Mouse (Mus musculus): ENCODE measurements around the gene Krtap4-6. TPM values are rescaled to one million over a fixed set of nuclear protein-coding genes. Genes with fewer than 3 reads are reported as not detected.
"Not testable (repeated sequence)": the region's sequence is repeated elsewhere in the genome, so short reads cannot be mapped to it uniquely, and the experiment has no call there.

Krtap4-6 gene
- polyA plus RNA-seq (2012): not detected in 2 replicates

GRCm38 (mm10) chr11:99665860-99666259, at the start of gene Krtap4-6:
Gene Krtap4-6, minus strand, starts transcription at chr11:99665960.
- H3K4me1 ChIP-seq (ENCODE audit: control insufficient read depth): no peaks in the 10 kb centered on the region
- peaks cover 8% of the 10 kb centered on the region; the same call in 1 of the 2 replicates for H3K9me3 ChIP-seq (ENCODE audit: control insufficient read depth, low read length)
- no peaks in the 10 kb centered on the region for H3K36me3 ChIP-seq (ENCODE audit: control insufficient read depth)
- H3K4me3 ChIP-seq (replicated peaks): no peak within 1 kb of the TSS
- TF ChIP-seq GATA1 (IDR thresholded peaks at IDR 0.05; ENCODE audit: low read length): no peak
- TF ChIP-seq TAL1 (IDR thresholded peaks at IDR 0.05; ENCODE audit: low read length): no peak
- H3K27me3 ChIP-seq (ENCODE audit: control insufficient read depth): no peaks in the 10 kb centered on the region

GRCm38 (mm10) chr11:99690463-99690862, 24.7 kb upstream of the Krtap4-6 start, which contains the start of gene Gm14190:
Gene Gm14190, minus strand, starts transcription at chr11:99690740.
- peaks cover 9% of the 10 kb centered on the region for H3K9me3 ChIP-seq (ENCODE audit: control insufficient read depth, low read length)
- no peak within 1 kb of the TSS for H3K4me3 ChIP-seq (replicated peaks)
- H3K27me3 ChIP-seq (ENCODE audit: control insufficient read depth): no peaks in the 10 kb centered on the region
- TF ChIP-seq TAL1 (IDR thresholded peaks at IDR 0.05; ENCODE audit: low read length) (no peak), GATA1 (IDR thresholded peaks at IDR 0.05; ENCODE audit: low read length) (no peak)
- no peaks in the 10 kb centered on the region for H3K36me3 ChIP-seq (ENCODE audit: control insufficient read depth)
- no peaks in the 10 kb centered on the region for H3K4me1 ChIP-seq (ENCODE audit: control insufficient read depth)

DNA sequence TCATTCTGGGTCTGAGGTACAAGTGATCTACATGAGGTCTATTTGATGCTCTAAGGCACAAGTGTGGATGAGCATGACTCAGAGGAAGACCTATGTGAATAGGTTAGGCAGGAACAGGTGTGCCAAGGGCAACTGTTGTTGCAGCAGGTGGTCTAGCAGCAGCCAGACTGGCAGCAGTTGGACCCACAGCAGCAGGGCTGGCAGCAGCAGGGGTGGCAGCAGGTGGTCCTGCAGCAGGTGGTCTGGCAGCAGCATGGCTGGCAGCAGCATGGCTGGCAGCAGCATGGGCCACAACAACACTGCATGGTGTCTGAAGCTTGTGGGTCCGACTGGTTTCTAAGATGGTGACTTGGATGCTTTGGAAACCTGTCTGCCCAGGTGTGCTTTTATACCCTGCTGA, 19.5 kb upstream of the Krtap4-6 start:
- not testable (repeated sequence) for H3K36me3 ChIP-seq (ENCODE audit: control insufficient read depth); H3K27me3 ChIP-seq (ENCODE audit: control insufficient read depth); H3K9me3 ChIP-seq (ENCODE audit: control insufficient read depth, low read length); H3K4me1 ChIP-seq (ENCODE audit: control insufficient read depth); H3K4me3 ChIP-seq (replicated peaks)

DNA sequence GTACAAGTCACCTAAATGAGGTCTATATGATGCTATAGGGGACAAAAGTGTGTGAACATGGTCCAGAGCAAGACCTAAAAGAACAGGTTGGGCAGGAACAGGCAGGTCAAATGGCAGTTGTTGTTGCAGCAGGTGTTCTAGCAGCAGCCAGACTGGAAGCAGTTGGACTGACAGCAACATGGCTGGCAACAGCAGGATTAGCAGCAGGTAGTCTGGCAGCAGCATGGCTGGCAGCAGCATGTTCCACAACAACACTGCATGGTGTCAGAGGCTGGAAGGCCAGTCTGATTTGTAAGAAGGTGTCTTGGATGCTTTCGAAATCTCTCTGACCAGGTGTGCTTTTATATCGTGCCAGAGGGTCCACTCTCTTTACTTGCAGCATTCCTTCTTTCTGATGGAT, 17.7 kb upstream of the Krtap4-6 start:
- Histone ChIP-seq H3K4me3 (replicated peaks) (no peak overlapping the region), H3K4me1 (ENCODE audit: control insufficient read depth) (no peaks in the 10 kb centered on the region), H3K9me3 (ENCODE audit: control insufficient read depth, low read length) (peaks cover 8% of the 10 kb centered on the region), H3K27me3 (ENCODE audit: control insufficient read depth) (no peaks in the 10 kb centered on the region), H3K36me3 (ENCODE audit: control insufficient read depth) (no peaks in the 10 kb centered on the region)
- no peak for TF ChIP-seq GATA1 (IDR thresholded peaks at IDR 0.05; ENCODE audit: low read length)

- H3K27me3 ChIP-seq (ENCODE audit: control insufficient read depth): no peaks in the 10 kb centered on the region
- TF ChIP-seq TAL1 (IDR thresholded peaks at IDR 0.05; ENCODE audit: low read length): no peak
- TF ChIP-seq GATA1 (IDR thresholded peaks at IDR 0.05; ENCODE audit: low read length): no peak
Observed at GRCm38 (mm10) chr11:99662802-99663201, 3.0 kb downstream of the Krtap4-6 start.

DNA sequence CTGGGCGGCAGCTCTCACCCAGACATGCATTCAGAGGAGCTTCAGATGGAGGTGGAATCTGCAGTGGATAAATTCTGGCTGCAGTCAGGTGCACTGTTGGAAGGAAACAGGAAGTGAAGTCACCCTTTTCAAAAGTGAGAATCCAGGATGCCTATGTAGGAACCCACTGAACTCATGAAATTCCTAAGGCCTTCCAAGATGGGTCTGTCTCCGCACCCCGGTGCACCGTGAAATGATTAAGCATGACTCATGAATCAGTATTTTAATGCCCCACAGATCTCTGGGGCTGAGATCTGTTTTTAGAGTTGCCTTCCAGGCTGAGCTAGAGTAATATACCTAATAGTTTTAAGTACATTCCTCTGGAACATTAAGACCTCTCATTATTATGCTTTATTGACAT, 6.5 kb downstream of the Krtap4-6 start:
- H3K9me3 ChIP-seq (ENCODE audit: control insufficient read depth, low read length): peaks cover 3% of the 10 kb centered on the region; the same call in 1 of the 2 replicates
- no peak overlapping the region for H3K4me3 ChIP-seq (replicated peaks)
- TF ChIP-seq TAL1 (IDR thresholded peaks at IDR 0.05; ENCODE audit: low read length) (no peak), GATA1 (IDR thresholded peaks at IDR 0.05; ENCODE audit: low read length) (no peak)
- no peaks in the 10 kb centered on the region for H3K36me3 ChIP-seq (ENCODE audit: control insufficient read depth)
- no peaks in the 10 kb centered on the region for H3K27me3 ChIP-seq (ENCODE audit: control insufficient read depth)
- H3K4me1 ChIP-seq (ENCODE audit: control insufficient read depth): no peaks in the 10 kb centered on the region

More at GRCm38 (mm10) chr11:99662802-99663201, 3.0 kb downstream of the Krtap4-6 start:
- H3K4me1 ChIP-seq (ENCODE audit: control insufficient read depth): no peaks in the 10 kb centered on the region
- no peaks in the 10 kb centered on the region for H3K36me3 ChIP-seq (ENCODE audit: control insufficient read depth)
- H3K9me3 ChIP-seq (ENCODE audit: control insufficient read depth, low read length): peaks cover 8% of the 10 kb centered on the region; the same call in 1 of the 2 replicates
- H3K4me3 ChIP-seq (replicated peaks): no peak overlapping the region

DNA sequence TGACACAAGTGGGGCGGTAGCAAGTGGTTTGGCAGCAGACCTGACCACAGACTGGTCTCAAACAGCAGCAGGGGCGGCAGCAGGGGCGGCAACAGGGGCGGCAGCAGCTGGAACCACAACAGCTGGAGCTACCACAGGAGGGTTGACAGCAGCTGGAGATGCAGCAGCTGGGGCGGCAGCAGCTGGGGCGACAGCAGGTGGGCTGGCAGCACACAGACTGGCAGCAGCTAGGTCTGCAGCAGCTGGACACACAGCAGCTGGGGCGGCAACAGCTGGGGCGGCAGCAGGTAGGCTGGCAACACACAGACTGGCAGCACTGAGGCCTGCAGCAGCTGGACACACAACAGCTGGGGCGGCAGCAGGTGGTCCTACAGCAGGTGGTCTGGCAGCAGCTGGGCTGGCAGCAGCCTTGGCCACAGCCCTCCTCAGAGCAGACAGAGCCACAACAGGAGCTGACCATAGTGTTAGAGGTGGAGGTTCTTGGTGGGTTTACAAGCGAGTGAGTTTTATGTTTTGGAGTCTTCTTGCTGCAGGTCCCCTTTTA, 7.2 kb downstream of the Krtap4-6 start, which contains the start of gene Gm11563:
Gm11563 (minus strand) TSS at position 494 of the 544 bp plus-strand sequence.
- not testable (repeated sequence) for H3K4me3 ChIP-seq (replicated peaks); H3K27me3 ChIP-seq (ENCODE audit: control insufficient read depth); H3K36me3 ChIP-seq (ENCODE audit: control insufficient read depth); H3K4me1 ChIP-seq (ENCODE audit: control insufficient read depth); H3K9me3 ChIP-seq (ENCODE audit: control insufficient read depth, low read length)

DNA sequence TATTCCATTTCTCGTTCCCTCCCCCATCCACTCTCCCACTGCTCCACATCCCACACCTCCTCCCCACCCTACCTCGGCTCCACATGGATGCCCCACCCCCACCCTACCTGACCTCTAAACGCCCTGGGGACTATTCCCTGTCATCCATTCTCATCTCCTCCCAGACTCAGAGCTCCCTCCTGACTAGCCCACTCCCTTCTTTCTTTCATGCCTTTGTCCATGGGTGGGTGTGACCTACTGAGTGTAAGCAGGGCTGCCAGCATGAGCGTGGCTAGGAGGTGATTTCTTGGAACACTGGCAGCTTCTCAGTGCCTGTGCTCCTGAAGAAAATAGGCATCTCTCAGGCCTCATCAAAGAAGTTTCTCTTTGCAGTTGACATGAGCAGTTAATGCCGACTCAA, 8.7 kb downstream of the Krtap4-6 start:
- Histone ChIP-seq H3K36me3 (ENCODE audit: control insufficient read depth) (no peaks in the 10 kb centered on the region), H3K27me3 (ENCODE audit: control insufficient read depth) (no peaks in the 10 kb centered on the region)
- no peak for TF ChIP-seq TAL1 (IDR thresholded peaks at IDR 0.05; ENCODE audit: low read length)
- no peak for TF ChIP-seq GATA1 (IDR thresholded peaks at IDR 0.05; ENCODE audit: low read length)

DNA sequence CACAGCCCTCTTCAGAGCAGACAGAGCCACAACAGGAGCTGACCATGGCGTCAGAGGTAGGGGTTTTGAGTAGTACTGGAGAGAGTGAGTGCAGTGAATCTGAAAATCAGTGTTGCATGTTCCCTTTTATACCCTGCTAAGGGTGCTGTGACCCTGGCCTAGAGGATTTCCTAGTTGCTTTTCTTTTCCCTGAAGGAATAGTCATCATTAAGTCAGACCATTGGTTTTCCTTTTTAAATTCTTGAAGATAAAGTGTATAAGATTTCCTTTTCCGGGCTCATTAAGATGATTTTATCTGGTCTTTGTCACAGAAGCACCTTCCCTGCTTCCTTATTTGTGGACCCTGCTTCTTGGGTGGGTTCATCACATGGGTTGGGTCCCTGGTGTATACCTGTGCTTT, 15.6 kb downstream of the Krtap4-6 start, which contains the start of gene Gm11555:
Gm11555 (minus strand) TSS at position 101 of the 400 bp plus-strand sequence.
- no peak within 1 kb of the TSS for H3K4me3 ChIP-seq (replicated peaks)
- H3K27me3 ChIP-seq (ENCODE audit: control insufficient read depth): no peaks in the 10 kb centered on the region
- no peaks in the 10 kb centered on the region for H3K4me1 ChIP-seq (ENCODE audit: control insufficient read depth)
- H3K36me3 ChIP-seq (ENCODE audit: control insufficient read depth): no peaks in the 10 kb centered on the region
- H3K9me3 ChIP-seq (ENCODE audit: control insufficient read depth, low read length): peaks cover 5% of the 10 kb centered on the region; the same call in 1 of the 2 replicates
- TF ChIP-seq TAL1 (IDR thresholded peaks at IDR 0.05; ENCODE audit: low read length): no peak
- no peak for TF ChIP-seq GATA1 (IDR thresholded peaks at IDR 0.05; ENCODE audit: low read length)

More for the DNA sequence above, 8.7 kb downstream of the Krtap4-6 start:
- H3K4me1 ChIP-seq (ENCODE audit: control insufficient read depth): no peaks in the 10 kb centered on the region
- H3K9me3 ChIP-seq (ENCODE audit: control insufficient read depth, low read length): no peaks in the 10 kb centered on the region; the same call in 1 of the 2 replicates
- no peak overlapping the region for H3K4me3 ChIP-seq (replicated peaks)

DNA sequence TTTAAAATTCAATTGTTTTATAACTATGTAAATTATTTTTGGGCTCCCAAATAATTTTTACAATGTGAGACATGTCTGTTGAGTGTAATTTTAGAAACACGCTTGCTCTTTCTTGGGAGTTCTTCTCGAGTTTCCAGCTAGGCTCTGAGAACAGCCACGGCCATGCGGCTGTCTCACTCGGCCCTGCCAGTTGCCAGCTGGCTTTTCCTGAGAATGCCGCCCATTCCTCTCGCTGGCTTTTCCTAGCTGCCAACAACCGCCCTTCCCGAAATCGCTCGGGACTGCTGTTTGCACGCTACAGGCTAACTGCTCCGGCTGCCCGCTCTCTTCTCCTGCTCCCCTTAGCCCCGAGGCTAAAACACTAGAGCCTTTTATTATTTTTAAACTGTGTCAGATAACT, 19.3 kb downstream of the Krtap4-6 start:
- no peaks in the 10 kb centered on the region for H3K27me3 ChIP-seq (ENCODE audit: control insufficient read depth)
- H3K4me1 ChIP-seq (ENCODE audit: control insufficient read depth): no peaks in the 10 kb centered on the region
- H3K36me3 ChIP-seq (ENCODE audit: control insufficient read depth): no peaks in the 10 kb centered on the region
- peaks cover 8% of the 10 kb centered on the region; the same call in 1 of the 2 replicates for H3K9me3 ChIP-seq (ENCODE audit: control insufficient read depth, low read length)
- TF ChIP-seq GATA1 (IDR thresholded peaks at IDR 0.05; ENCODE audit: low read length): no peak
- no peak for TF ChIP-seq TAL1 (IDR thresholded peaks at IDR 0.05; ENCODE audit: low read length)
- H3K4me3 ChIP-seq (replicated peaks): no peak overlapping the region

Measured in erythroblast, embryonic 14.5 days (primary cell).